Mouse (Mus musculus) embryonic fibroblast, embryonic 13.5 days (primary cell): ENCODE measurements around the gene Dip2c.

Experiments
- CTCF ChIP-seq: IDR thresholded peaks from 2 replicates; pipeline ENCODE4 v1.5.1; 2011; ENCODE audit warnings: mild to moderate bottlenecking, control low read depth, low read length, moderate library complexity, borderline replicate concordance; ENCODE audit not compliant: insufficient read depth
- POLR2A ChIP-seq: IDR thresholded peaks from 2 replicates; pipeline ENCODE4 v1.6.1; 2011; ENCODE audit warnings: low read depth, mild to moderate bottlenecking, control low read depth, low read length, moderate library complexity

DNA sequence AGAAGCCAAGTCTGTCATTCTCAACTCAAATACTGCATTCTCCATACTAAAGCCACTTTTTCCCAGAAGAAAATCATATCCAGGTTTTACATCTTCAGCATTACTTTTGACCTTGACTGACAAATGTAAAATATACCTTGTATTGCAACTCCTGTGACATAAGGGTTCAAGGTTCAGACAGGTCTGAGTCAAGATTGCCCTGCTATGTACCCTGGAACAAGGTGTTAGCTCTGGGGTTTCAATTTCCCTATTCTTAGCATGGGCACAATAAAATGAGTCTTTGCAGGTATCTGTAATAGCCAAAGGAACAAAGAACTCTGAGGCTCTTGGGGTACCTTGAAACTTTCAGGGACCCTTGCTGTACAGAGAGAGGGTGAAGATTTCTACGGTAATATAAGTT is 373.6 kb downstream of the Dip2c start:
- TF ChIP-seq POLR2A (no peak), CTCF (no peak)
